Mouse (Mus musculus): ENCODE results near the gene Ctnna3.

- TF ChIP-seq POLR2AphosphoS5 (IDR thresholded peaks at IDR 0.05; ENCODE audit: borderline replicate concordance, low read depth, low read length) (no peak), CTCF (IDR thresholded peaks at IDR 0.05 in 2 of 3, conservative IDR thresholded peaks at IDR 0.05 in 1 of 3; ENCODE audit: control insufficient read depth in 1 of 3, insufficient read depth in 1 of 3, low read depth in 2 of 3, low read length in 3 of 3, poor library complexity in 1 of 3, severe bottlenecking in 1 of 3) (no peak), ZC3H11A (IDR thresholded peaks at IDR 0.05; ENCODE audit: low read depth, low read length) (no peak), POLR2A (IDR thresholded peaks at IDR 0.05; ENCODE audit: control insufficient read depth in 1 of 2, insufficient read depth in 1 of 2, low read depth in 1 of 2, low read length in 2 of 2, poor library complexity in 1 of 2) (no peak), USF1 (IDR thresholded peaks at IDR 0.05; ENCODE audit: low read depth, low read length) (no peak), MXI1 (IDR thresholded peaks at IDR 0.05; ENCODE audit: low read depth, low read length) (no peak), CHD1 (IDR thresholded peaks at IDR 0.05; ENCODE audit: low read depth, low read length) (no peak), POLR2AphosphoS2 (IDR thresholded peaks at IDR 0.05; ENCODE audit: low read length) (no peak), UBTF (IDR thresholded peaks at IDR 0.05; ENCODE audit: borderline replicate concordance, insufficient read depth, low read depth, low read length) (no peak), GATA1 (IDR thresholded peaks at IDR 0.05; ENCODE audit: low read depth, low read length) (no peak), TCF12 (IDR thresholded peaks at IDR 0.05; ENCODE audit: low read depth, low read length) (no peak), SMC3 (IDR thresholded peaks at IDR 0.05; ENCODE audit: low read depth, low read length) (no peak), NRF1 (IDR thresholded peaks at IDR 0.05; ENCODE audit: insufficient read depth, low read depth, low read length, poor library complexity, severe bottlenecking) (no peak)
These were observed 450.6 kb downstream of the Ctnna3 start for GRCm38 (mm10) chr10:63880462-63880903.
